Mouse (Mus musculus) midbrain, embryonic 16.5 days (tissue): ENCODE measurements around the gene Olfr48. TPM values are rescaled to one million over a fixed set of nuclear protein-coding genes. Genes with fewer than 3 reads are reported as not detected.

ENCODE experiments used
- polyA plus RNA-seq: library from polyadenylated mRNA; unstranded; fragments of >200 nt; fragmentation: Nextera tagmentation; extraction: Ambion mirVana; gene quantifications from 2 replicates; pipeline ENCODE4 v1.2.1, GENCODE M21; 2015

The Olfr48 gene
- polyA plus RNA-seq, 1 experiment from 2014 or later: not detected

Other genes with a start within 250 kb of the Olfr48 start
- gene Olfr1247, start 234.1 kb downstream of the Olfr48 start, polyA plus RNA-seq: not detected in 2 replicates
- not detected in 2 replicates for gene Olfr1248, start 230.0 kb downstream of the Olfr48 start, polyA plus RNA-seq
- not detected in 2 replicates for gene Olfr1249, start 213.2 kb downstream of the Olfr48 start, polyA plus RNA-seq
- not detected in 2 replicates for gene Olfr1250, start 186.7 kb downstream of the Olfr48 start, polyA plus RNA-seq
- not detected in 2 replicates for gene Olfr1251, start 176.3 kb downstream of the Olfr48 start, polyA plus RNA-seq
- not detected in 2 replicates for gene Olfr1252, start 123.2 kb downstream of the Olfr48 start, polyA plus RNA-seq
- gene Olfr1253, start 91.1 kb downstream of the Olfr48 start, polyA plus RNA-seq: not detected in 2 replicates
- not detected in 2 replicates for gene Olfr1254, start 54.6 kb downstream of the Olfr48 start, polyA plus RNA-seq
- gene Olfr1255, start 36.2 kb downstream of the Olfr48 start, polyA plus RNA-seq: not detected in 2 replicates
- gene Olfr1256, start 6.7 kb downstream of the Olfr48 start, polyA plus RNA-seq: not detected in 2 replicates
- gene Olfr1257, start 30.2 kb upstream of the Olfr48 start, polyA plus RNA-seq: not detected in 2 replicates
- gene Olfr1258, start 79.1 kb upstream of the Olfr48 start, polyA plus RNA-seq: not detected in 2 replicates
- gene Olfr1259, start 100.5 kb upstream of the Olfr48 start, polyA plus RNA-seq: not detected in 2 replicates
- not detected in 2 replicates for gene Olfr1260, start 126.1 kb upstream of the Olfr48 start, polyA plus RNA-seq
- not detected in 2 replicates for gene Olfr1261, start 143.0 kb upstream of the Olfr48 start, polyA plus RNA-seq
- not detected in 2 replicates for gene Olfr1262, start 151.9 kb upstream of the Olfr48 start, polyA plus RNA-seq
- gene Olfr1263, start 163.9 kb upstream of the Olfr48 start, polyA plus RNA-seq: not detected in 2 replicates
- gene Olfr1264, start 177.4 kb upstream of the Olfr48 start, polyA plus RNA-seq: not detected in 2 replicates
- not detected in 2 replicates for gene Olfr1265, start 187.1 kb upstream of the Olfr48 start, polyA plus RNA-seq
- gene Olfr140, start 215.4 kb upstream of the Olfr48 start, polyA plus RNA-seq: not detected in 2 replicates